Mouse (Mus musculus): ENCODE data around the gene Aplp2. TPM values are rescaled to one million over a fixed set of nuclear protein-coding genes. Genes with fewer than 3 reads are reported as not detected.

The Aplp2 gene
- polyA plus RNA-seq, 1 experiment, result 147 TPM

- H3K27ac ChIP-seq (ENCODE audit: insufficient read depth, low read depth, low read length), result peak overlapping the region; percentile 95
Measured at GRCm38 (mm10) chr9:31118520-31119298, 92.9 kb downstream of the Aplp2 start.

DNA sequence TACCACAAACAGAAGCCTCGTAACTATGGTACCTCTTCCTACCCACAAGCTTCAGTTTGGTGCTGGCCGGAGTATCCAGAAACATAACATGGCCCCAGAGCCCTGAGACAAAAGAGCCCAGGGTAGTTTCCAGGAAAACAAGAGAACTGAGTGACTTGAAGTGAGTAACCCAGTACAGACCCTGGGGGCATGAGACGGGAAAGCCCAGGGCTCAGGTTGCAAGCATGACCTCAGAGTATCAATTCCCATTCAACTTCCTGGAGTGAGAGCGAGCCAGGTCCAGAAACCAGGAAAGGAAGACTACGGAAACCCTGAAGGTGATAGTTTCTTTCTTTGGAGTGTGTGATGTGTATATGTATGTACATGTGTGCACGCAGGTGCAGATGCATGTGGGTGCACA, 94.1 kb downstream of the Aplp2 start:
- peak overlapping the region; percentile 97 for H3K27ac ChIP-seq (ENCODE audit: insufficient read depth, low read depth, low read length)
- no peaks in the 10 kb centered on the region for H3K36me3 ChIP-seq (ENCODE audit: control insufficient read depth, insufficient read depth, low read length)
- H3K4me3 ChIP-seq (ENCODE audit: low read depth, low read length), result peak overlapping the region; percentile 14; the same call in 1 of the 2 replicates
- 40% methylated on average over 6 of the region's 6 CpGs for WGBS
- H3K4me1 ChIP-seq (ENCODE audit: control insufficient read depth, insufficient read depth, insufficient read length, low read length), result peaks cover 37% of the 10 kb centered on the region
- TF ChIP-seq CTCF (IDR thresholded peaks at IDR 0.05; ENCODE audit: extremely low read depth, insufficient read length, insufficient replicate concordance, low read depth, low read length) (no peak), POLR2A (IDR thresholded peaks at IDR 0.05; ENCODE audit: low read depth, low read length) (no peak)
- no peaks in the 10 kb centered on the region for H3K27me3 ChIP-seq (ENCODE audit: control insufficient read depth, insufficient read depth, low read length)

More at GRCm38 (mm10) chr9:31118520-31119298, 92.9 kb downstream of the Aplp2 start:
- no peaks in the 10 kb centered on the region for H3K36me3 ChIP-seq (ENCODE audit: control insufficient read depth, insufficient read depth, low read length)
- peaks cover 37% of the 10 kb centered on the region for H3K4me1 ChIP-seq (ENCODE audit: control insufficient read depth, insufficient read depth, insufficient read length, low read length)
- no peaks in the 10 kb centered on the region for H3K27me3 ChIP-seq (ENCODE audit: control insufficient read depth, insufficient read depth, low read length)
- TF ChIP-seq POLR2A (IDR thresholded peaks at IDR 0.05; ENCODE audit: low read depth, low read length) (no peak), CTCF (IDR thresholded peaks at IDR 0.05; ENCODE audit: extremely low read depth, insufficient read length, insufficient replicate concordance, low read depth, low read length) (no peak)
- WGBS, result 23% methylated on average over 11 of the region's 11 CpGs
- H3K4me3 ChIP-seq (ENCODE audit: low read depth, low read length), result peak overlapping the region; percentile 30

DNA sequence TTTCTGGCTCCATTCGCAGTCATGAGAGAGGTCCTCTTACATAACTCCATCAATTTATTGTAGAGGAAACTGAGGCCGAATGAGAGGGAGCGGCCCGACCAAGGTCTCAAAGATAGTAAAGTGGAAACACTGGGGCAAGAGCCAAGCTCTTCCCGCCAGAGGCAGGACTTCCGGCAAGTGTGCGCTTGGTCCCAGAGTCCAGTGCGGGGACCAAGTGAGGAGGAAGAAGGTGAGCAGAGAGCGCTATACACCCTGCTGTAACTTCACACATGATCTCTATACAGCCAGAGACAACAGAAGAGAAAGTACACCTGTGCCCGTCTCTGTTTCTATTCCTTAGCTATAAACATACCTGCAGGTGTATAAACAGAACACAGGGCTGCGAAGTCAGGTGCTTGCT, 94.5 kb downstream of the Aplp2 start:
- peaks cover 37% of the 10 kb centered on the region for H3K4me1 ChIP-seq (ENCODE audit: control insufficient read depth, insufficient read depth, insufficient read length, low read length)
- no peaks in the 10 kb centered on the region for H3K27me3 ChIP-seq (ENCODE audit: control insufficient read depth, insufficient read depth, low read length)
- no peaks in the 10 kb centered on the region for H3K36me3 ChIP-seq (ENCODE audit: control insufficient read depth, insufficient read depth, low read length)
- TF ChIP-seq CTCF (IDR thresholded peaks at IDR 0.05; ENCODE audit: extremely low read depth, insufficient read length, insufficient replicate concordance, low read depth, low read length) (no peak), POLR2A (IDR thresholded peaks at IDR 0.05; ENCODE audit: low read depth, low read length) (no peak; the same call in 1 of the 2 replicates)
- 23% methylated on average over 11 of the region's 11 CpGs for WGBS
- H3K27ac ChIP-seq (ENCODE audit: insufficient read depth, low read depth, low read length), result peak overlapping the region; percentile 97
- H3K4me3 ChIP-seq (ENCODE audit: low read depth, low read length), result peak overlapping the region; percentile 14; the same call in 1 of the 2 replicates

- TF ChIP-seq POLR2A (IDR thresholded peaks at IDR 0.05; ENCODE audit: low read depth, low read length), result no peak
- TF ChIP-seq CTCF (IDR thresholded peaks at IDR 0.05; ENCODE audit: extremely low read depth, insufficient read length, insufficient replicate concordance, low read depth, low read length), result no peak
- H3K36me3 ChIP-seq (ENCODE audit: control insufficient read depth, insufficient read depth, low read length), result no peaks in the 10 kb centered on the region; the same call in 1 of the 2 replicates
- no peaks in the 10 kb centered on the region for H3K27me3 ChIP-seq (ENCODE audit: control insufficient read depth, insufficient read depth, low read length)
- no peak overlapping the region for H3K27ac ChIP-seq (ENCODE audit: insufficient read depth, low read depth, low read length)
- peaks cover 26% of the 10 kb centered on the region; the same call in 1 of the 2 replicates for H3K4me1 ChIP-seq (ENCODE audit: control insufficient read depth, insufficient read depth, insufficient read length, low read length)
- H3K4me3 ChIP-seq (ENCODE audit: low read depth, low read length), result no peak overlapping the region
Measured at GRCm38 (mm10) chr9:31115586-31115985, 96.0 kb downstream of the Aplp2 start.

GRCm38 (mm10) chr9:31108464-31108863, 103.2 kb downstream of the Aplp2 start:
- H3K4me3 ChIP-seq (ENCODE audit: low read depth, low read length), result no peak overlapping the region
- TF ChIP-seq CTCF (IDR thresholded peaks at IDR 0.05; ENCODE audit: extremely low read depth, insufficient read length, insufficient replicate concordance, low read depth, low read length) (no peak), POLR2A (IDR thresholded peaks at IDR 0.05; ENCODE audit: low read depth, low read length) (no peak)
- WGBS, result 82% methylated on average over 8 of the region's 8 CpGs
- H3K36me3 ChIP-seq (ENCODE audit: control insufficient read depth, insufficient read depth, low read length), result peaks cover 33% of the 10 kb centered on the region
- no peak overlapping the region for H3K27ac ChIP-seq (ENCODE audit: insufficient read depth, low read depth, low read length)
- no peaks in the 10 kb centered on the region for H3K4me1 ChIP-seq (ENCODE audit: control insufficient read depth, insufficient read depth, insufficient read length, low read length)
- no peaks in the 10 kb centered on the region for H3K27me3 ChIP-seq (ENCODE audit: control insufficient read depth, insufficient read depth, low read length)

Other genes starting within 250 kb of the Aplp2 start
- 2.8 and 5.3 TPM in 2 replicates for gene Zbtb44, start 181.2 kb downstream of the Aplp2 start, polyA plus RNA-seq (2012; rRNA removed)
- 132 and 279 TPM in 2 replicates for gene St14, start 80.0 kb downstream of the Aplp2 start, polyA plus RNA-seq (2012; rRNA removed)
- 4.4 and 9.3 TPM in 2 replicates for gene Prdm10, start 68.7 kb upstream of the Aplp2 start, polyA plus RNA-seq (2012; rRNA removed)
- 8.0 and 11.1 TPM in 2 replicates for gene Nfrkb, start 174.4 kb upstream of the Aplp2 start, polyA plus RNA-seq (2012; rRNA removed)

Data from small intestine, adult 2 months (tissue).